Mouse (Mus musculus) stomach, postnatal 0 days (tissue): ENCODE measurements at regions not wholly inside any gene's neighbourhood (a gene's known extent, or its start where the extent isn't known, plus 50 kb on each side); places are given as distances from the start of the nearest gene placed in this dataset.

ENCODE experiments used
- ATAC-seq: fragments of 200-750 bp; cut with Nextera tagmentation; 2 replicates; pipeline ENCODE4 v1.8.0; 2017; ENCODE audit not compliant: low FRiP score, low TSS enrichment
- DNase-seq: peaks from one replicate; pipeline ENCODE4 v3.0.0-alpha.2; 2016; ENCODE audit warnings: low spot score
- H3K27ac ChIP-seq: fragments of 300-500 bp; sonication (generic); replicated peaks from 2 replicates; pipeline ENCODE4 v1.5.1; 2014; ENCODE audit warnings: mild to moderate bottlenecking, control low read depth
- H3K27me3 ChIP-seq: fragments of 300-500 bp; sonication (generic); 2 replicates; pipeline ENCODE4 v1.6.1; 2014; ENCODE audit warnings: low read length; ENCODE audit not compliant: control insufficient read depth, insufficient read depth
- H3K36me3 ChIP-seq: fragments of 300-500 bp; sonication (generic); 2 replicates; pipeline ENCODE4 v1.6.1; 2014; ENCODE audit warnings: low read length, mixed read lengths; ENCODE audit not compliant: control insufficient read depth, insufficient read depth
- H3K4me1 ChIP-seq: fragments of 300-500 bp; sonication (generic); replicated peaks from 2 replicates; pipeline ENCODE4 v1.6.1; 2014; ENCODE audit warnings: antibody characterized with exemption; ENCODE audit not compliant: control insufficient read depth, insufficient read depth
- H3K4me2 ChIP-seq: fragments of 300-500 bp; sonication (generic); replicated peaks from 2 replicates; pipeline ENCODE4 v1.6.1; 2014; ENCODE audit warnings: low read depth, mild to moderate bottlenecking, control low read depth, moderate library complexity
- H3K4me3 ChIP-seq: fragments of 300-500 bp; sonication (generic); 2 replicates; pipeline ENCODE4 v1.5.1; 2014; ENCODE audit warnings: low read depth, low read length, control low read depth
- H3K9ac ChIP-seq: fragments of 300-500 bp; sonication (generic); 2 replicates; pipeline ENCODE4 v1.6.1; 2014; ENCODE audit warnings: mild to moderate bottlenecking, low read length, control low read depth, mixed read lengths
- H3K9me3 ChIP-seq: fragments of 300-500 bp; sonication (generic); 2 replicates; pipeline ENCODE4 v1.6.1; 2016; ENCODE audit warnings: low read length; ENCODE audit not compliant: control insufficient read depth
- CTCF ChIP-seq: IDR thresholded peaks from 2 replicates; pipeline ENCODE4 v1.5.1; 2016; ENCODE audit warnings: antibody characterized with exemption, low read depth, mild to moderate bottlenecking, moderate library complexity
- EP300 ChIP-seq: optimal IDR thresholded peaks from 2 replicates; pipeline ENCODE3; 2016; ENCODE audit warnings: antibody characterized with exemption
- WGBS: fragments of 180-500 bp; shearing (Covaris S2); extraction: QIAGEN DNeasy Blood & Tissue Kit; methylation state at CpG from one replicate; pipeline ENCODE4 v1.1.7; 2014; 5-methylcytosine and 5-hydroxymethylcytosine counted together

GRCm38 (mm10) chr8:109081295-109081694 is 412.5 kb upstream of the Pmfbp1 start:
- ATAC-seq: no peak
- DNase-seq: no peak
- H3K4me1 ChIP-seq: no peaks in the 10 kb centered on the region

DNA sequence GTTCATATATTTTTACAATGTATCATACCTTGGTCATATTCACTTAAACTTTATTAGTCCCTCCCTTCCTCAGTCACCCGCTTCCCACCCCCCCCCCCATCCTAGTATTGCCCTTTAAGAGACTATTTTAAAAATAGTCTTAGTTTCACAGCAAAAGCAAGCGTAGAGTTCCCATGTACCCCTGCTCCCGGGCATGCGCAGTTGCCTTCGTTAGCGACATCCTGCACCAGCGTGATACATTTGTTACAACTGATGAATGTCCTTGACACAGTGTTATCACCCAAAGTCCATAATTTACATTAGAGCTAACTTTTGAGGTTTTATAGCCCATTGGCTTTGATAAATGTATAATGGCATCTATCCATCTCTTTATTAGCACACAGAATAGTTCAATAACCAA is 408.7 kb upstream of the Pmfbp1 start:
- no peak for TF ChIP-seq CTCF
- no peak for TF ChIP-seq EP300
- ATAC-seq: no peak
- Histone ChIP-seq H3K27ac (no peak overlapping the region), H3K36me3 (no peaks in the 10 kb centered on the region), H3K4me1 (no peaks in the 10 kb centered on the region), H3K27me3 (no peaks in the 10 kb centered on the region), H3K4me3 (no peak overlapping the region), H3K4me2 (no peak overlapping the region), H3K9me3 (no peaks in the 10 kb centered on the region), H3K9ac (no peak overlapping the region)
- DNase-seq: no peak
- WGBS: 88% methylated on average over 7 of the region's 7 CpGs

More at GRCm38 (mm10) chr8:109081295-109081694, 412.5 kb upstream of the Pmfbp1 start:
- Histone ChIP-seq H3K9me3 (no peaks in the 10 kb centered on the region), H3K9ac (no peak overlapping the region), H3K27ac (no peak overlapping the region), H3K27me3 (no peaks in the 10 kb centered on the region), H3K4me2 (no peak overlapping the region), H3K4me3 (no peak overlapping the region), H3K36me3 (no peaks in the 10 kb centered on the region)
- no peak for TF ChIP-seq CTCF
- no peak for TF ChIP-seq EP300
- WGBS: 47% methylated on average over 5 of the region's 5 CpGs

GRCm38 (mm10) chr8:109087781-109088180 is 406.0 kb upstream of the Pmfbp1 start:
- WGBS: 28% methylated on average over 1 of the region's 1 CpGs
- Histone ChIP-seq H3K27ac (no peak overlapping the region), H3K9me3 (no peaks in the 10 kb centered on the region), H3K9ac (no peak overlapping the region), H3K36me3 (no peaks in the 10 kb centered on the region), H3K27me3 (no peaks in the 10 kb centered on the region), H3K4me2 (no peak overlapping the region), H3K4me1 (no peaks in the 10 kb centered on the region), H3K4me3 (no peak overlapping the region)
- DNase-seq (no peak), ATAC-seq (no peak)
- TF ChIP-seq EP300 (no peak), CTCF (no peak)

- WGBS: 85% methylated on average over 15 of the region's 15 CpGs
- Histone ChIP-seq H3K9ac (no peak overlapping the region), H3K27me3 (no peaks in the 10 kb centered on the region), H3K36me3 (no peaks in the 10 kb centered on the region), H3K4me2 (no peak overlapping the region), H3K27ac (no peak overlapping the region), H3K4me1 (no peaks in the 10 kb centered on the region), H3K4me3 (no peak overlapping the region), H3K9me3 (no peaks in the 10 kb centered on the region)
- DNase-seq (no peak), ATAC-seq (no peak)
- TF ChIP-seq CTCF (no peak), EP300 (no peak)
These were observed 394.2 kb upstream of the Pmfbp1 start for GRCm38 (mm10) chr8:109099671-109100070.

DNA sequence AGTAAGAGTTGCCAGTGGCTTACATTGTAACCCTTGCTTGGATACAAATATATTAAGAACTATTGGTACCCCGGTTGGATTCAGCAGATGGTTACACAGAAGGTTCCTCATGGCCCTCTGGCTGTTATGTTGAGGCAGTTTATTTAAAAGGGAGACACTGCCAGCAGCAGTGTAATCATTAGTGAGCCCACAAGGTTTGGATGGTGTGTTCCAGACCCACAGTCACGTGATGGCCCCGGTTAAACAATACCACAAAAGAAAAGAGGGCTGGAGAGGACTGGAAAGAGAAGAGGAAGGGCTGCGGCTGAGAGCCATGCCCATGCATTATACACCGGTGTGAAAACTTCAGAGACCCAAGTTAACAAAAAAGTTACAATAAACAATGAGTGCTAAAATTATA is 392.4 kb upstream of the Pmfbp1 start:
- Histone ChIP-seq H3K27ac (no peak overlapping the region), H3K9me3 (no peaks in the 10 kb centered on the region), H3K4me3 (no peak overlapping the region), H3K4me1 (no peaks in the 10 kb centered on the region), H3K9ac (no peak overlapping the region), H3K27me3 (no peaks in the 10 kb centered on the region), H3K4me2 (no peak overlapping the region), H3K36me3 (no peaks in the 10 kb centered on the region)
- no peak for DNase-seq
- WGBS: 71% methylated on average over 5 of the region's 5 CpGs
- TF ChIP-seq EP300 (no peak), CTCF (no peak)
- ATAC-seq: no peak

DNA sequence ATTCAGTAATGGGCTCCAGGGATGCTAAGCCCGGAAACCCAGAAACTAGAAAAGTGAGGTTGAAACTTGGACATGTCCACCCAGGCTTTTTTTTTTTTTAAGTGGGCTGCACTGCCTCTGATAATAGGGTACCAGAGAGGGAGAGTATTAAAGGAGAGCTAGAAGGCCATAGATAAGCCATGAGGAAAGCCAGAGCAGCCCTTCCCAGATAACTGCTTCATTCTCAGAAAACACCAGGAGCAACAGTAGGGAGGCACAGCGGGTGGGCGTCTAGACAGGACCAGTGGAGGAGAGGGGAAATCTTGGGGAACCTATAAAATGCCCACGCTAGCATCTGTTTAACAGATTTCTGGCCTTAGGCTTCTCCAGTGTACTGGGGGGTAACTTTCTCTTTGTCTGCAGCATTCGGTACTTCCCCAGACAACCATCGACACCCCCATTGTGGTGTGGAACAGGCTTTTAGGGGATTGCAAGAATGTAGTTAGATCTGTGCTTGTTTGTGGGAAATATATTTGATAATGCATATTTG is 389.0 kb upstream of the Pmfbp1 start:
- no peaks in the 10 kb centered on the region for H3K36me3 ChIP-seq
- WGBS: 73% methylated on average over 6 of the region's 6 CpGs
- no peak overlapping the region for H3K9ac ChIP-seq
- H3K27ac ChIP-seq: no peak overlapping the region
- no peaks in the 10 kb centered on the region for H3K4me1 ChIP-seq
- TF ChIP-seq CTCF (no peak), EP300 (no peak)
- H3K9me3 ChIP-seq: no peaks in the 10 kb centered on the region
- H3K4me3 ChIP-seq: no peak overlapping the region
- H3K4me2 ChIP-seq: no peak overlapping the region
- no peaks in the 10 kb centered on the region for H3K27me3 ChIP-seq
- no peak for DNase-seq
- no peak for ATAC-seq
